Comparison of ENCODE assay signal across 17 mouse cellular contexts in the genomic region with DNA sequence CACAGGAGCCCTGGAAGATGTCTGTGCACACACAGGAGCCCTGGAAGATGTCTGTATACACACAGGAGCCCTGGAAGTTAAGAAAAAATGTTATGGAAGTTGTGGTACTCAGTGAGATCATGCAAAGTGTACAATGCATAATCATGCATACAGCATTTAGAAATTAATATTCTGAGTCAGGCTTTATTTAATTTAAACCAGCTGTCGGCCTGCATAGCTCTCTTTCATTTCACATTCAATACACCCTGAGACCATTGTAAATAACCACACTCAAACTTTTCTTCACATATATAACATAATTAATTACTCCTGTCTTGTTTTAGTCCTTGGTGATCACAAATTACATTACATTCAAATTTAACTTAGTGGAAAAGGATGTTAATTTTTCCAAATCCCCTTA.
"Had no signal": no experiment of that assay in that cellular context is flagged by ENCODE, and none has a peak within 500 bp of the region (broad histone marks: within the 10 kb centered on the region; RNA-seq: fewer than 3 reads in every experiment).

No protein-coding gene starts in this region.

- H3K9me3 ChIP-seq: lung, embryonic 15.5 days; midbrain, embryonic 13.5 days; midbrain, embryonic 15.5 days; neural tube, embryonic 12.5 days; stomach, embryonic 15.5 days had no signal

- H3K9ac ChIP-seq: lung, embryonic 15.5 days; midbrain, embryonic 13.5 days; midbrain, embryonic 15.5 days; neural tube, embryonic 12.5 days; stomach, embryonic 15.5 days had no signal

- H3K27ac ChIP-seq: lung, embryonic 15.5 days; macrophage; midbrain, embryonic 13.5 days; midbrain, embryonic 15.5 days; neural tube, embryonic 12.5 days; stomach, embryonic 15.5 days; stomach, postnatal 0 days had no signal

- ATAC-seq: lung, postnatal 0 days; midbrain, embryonic 13.5 days; midbrain, embryonic 15.5 days had no signal

- DNase-seq: lung, adult 2 months; lung, postnatal 14 days; lung, postnatal 36 days; right cerebral cortex, postnatal 14 days; thymus, adult 2 months; thymus, postnatal 25 days; thymus, postnatal 4 days had no signal

- H3K36me3 ChIP-seq: lung, embryonic 15.5 days; midbrain, embryonic 13.5 days; midbrain, embryonic 15.5 days; neural tube, embryonic 12.5 days; stomach, embryonic 15.5 days had no signal

- H3K27me3 ChIP-seq: lung, embryonic 15.5 days; megakaryocyte, embryonic 14.5 days; midbrain, embryonic 13.5 days; midbrain, embryonic 15.5 days; neural tube, embryonic 12.5 days; stomach, embryonic 15.5 days had no signal

- H3K4me2 ChIP-seq: lung, embryonic 15.5 days; midbrain, embryonic 11.5 days; midbrain, embryonic 13.5 days; midbrain, embryonic 15.5 days; neural tube, embryonic 12.5 days; stomach, embryonic 15.5 days had no signal

- H3K4me1 ChIP-seq: lung, embryonic 15.5 days; megakaryocyte, embryonic 14.5 days; midbrain, embryonic 13.5 days; midbrain, embryonic 15.5 days; neural tube, embryonic 12.5 days; stomach, embryonic 15.5 days had no signal

- H3K4me3 ChIP-seq: lung, embryonic 15.5 days; megakaryocyte, embryonic 14.5 days; midbrain, embryonic 13.5 days; midbrain, embryonic 15.5 days; neural tube, embryonic 12.5 days; stomach, embryonic 15.5 days had no signal
